Mouse (Mus musculus) effector memory CD4-positive, alpha-beta T cell, adult 7 months (primary cell): ENCODE measurements around the gene Lrrc57. TPM values are rescaled to one million over a fixed set of nuclear protein-coding genes. Genes with fewer than 3 reads are reported as not detected.

Experiments used
- polyA plus RNA-seq: library from polyadenylated mRNA; unstranded; fragments of 100-300 nt; shearing (Covaris generic); gene quantifications from one replicate; pipeline ENCODE4 v1.2.1, GENCODE M21; 2017

Gene Lrrc57
- 16.2 TPM for polyA plus RNA-seq

GRCm38 (mm10) chr2:120608830-120609723, at the start of gene Lrrc57, which contains the start of gene Haus2:
Lrrc57 (minus strand) TSS chr2:120609520.
Haus2 (plus strand) TSS chr2:120609383.

GRCm38 (mm10) chr2:120628886-120629735, 19.8 kb upstream of the Lrrc57 start, which contains the start of gene Stard9:
Stard9 (plus strand) TSS chr2:120629121.

GRCm38 (mm10) chr2:120566886-120567797, 42.2 kb downstream of the Lrrc57 start, which contains the start of gene Snap23:
Snap23 (plus strand) TSS chr2:120567671.

GRCm38 (mm10) chr2:120563235-120563990, 45.9 kb downstream of the Lrrc57 start, which contains the start of gene Zfp106:
Zfp106 (minus strand) TSS chr2:120563843.

Other genes with a start within 250 kb of the Lrrc57 start
- gene Ganc, start 205.6 kb downstream of the Lrrc57 start, polyA plus RNA-seq, result 17.2 TPM
- 22.1 TPM for gene Tmem87a, start 205.4 kb downstream of the Lrrc57 start, polyA plus RNA-seq
- gene Capn3, start 153.5 kb downstream of the Lrrc57 start, polyA plus RNA-seq, result 0.66 TPM
- gene Zfp106, start 45.7 kb downstream of the Lrrc57 start, polyA plus RNA-seq, result 56.8 TPM
- gene Snap23, start 41.8 kb downstream of the Lrrc57 start, polyA plus RNA-seq, result 29.4 TPM
- 21.6 TPM for gene Haus2, start 137 bp downstream of the Lrrc57 start, polyA plus RNA-seq
- gene Stard9, start 19.6 kb upstream of the Lrrc57 start, polyA plus RNA-seq, result 0.90 TPM
- 18.7 TPM for gene Cdan1, start 240.6 kb upstream of the Lrrc57 start, polyA plus RNA-seq
- gene Ttbk2, start 241.1 kb upstream of the Lrrc57 start, polyA plus RNA-seq, result 6.4 TPM